Mouse (Mus musculus) ES-E14 (cell line): ENCODE measurements around the gene Rgs6.

Source experiments
- CHD2 ChIP-seq: IDR thresholded peaks from 2 replicates; pipeline ENCODE4 v1.6.1; 2014; ENCODE audit warnings: mild to moderate bottlenecking, low read depth, low read length, inconsistent platforms
- HCFC1 ChIP-seq: IDR thresholded peaks from 2 replicates; pipeline ENCODE4 v1.6.1; 2012; ENCODE audit warnings: low read length, inconsistent platforms, borderline replicate concordance; ENCODE audit not compliant: insufficient read depth
- MAFK ChIP-seq: IDR thresholded peaks from 2 replicates; pipeline ENCODE4 v1.6.1; 2014; ENCODE audit warnings: mild to moderate bottlenecking, low read depth, low read length, inconsistent platforms; ENCODE audit not compliant: insufficient read depth
- ZC3H11A ChIP-seq: IDR thresholded peaks from 2 replicates; pipeline ENCODE4 v1.6.1; 2012; ENCODE audit warnings: low read depth, mild to moderate bottlenecking, inconsistent platforms, low read length, borderline replicate concordance
- ZNF384 ChIP-seq: IDR thresholded peaks from 2 replicates; pipeline ENCODE4 v1.6.1; 2012; ENCODE audit warnings: low read depth, low read length, inconsistent platforms

DNA sequence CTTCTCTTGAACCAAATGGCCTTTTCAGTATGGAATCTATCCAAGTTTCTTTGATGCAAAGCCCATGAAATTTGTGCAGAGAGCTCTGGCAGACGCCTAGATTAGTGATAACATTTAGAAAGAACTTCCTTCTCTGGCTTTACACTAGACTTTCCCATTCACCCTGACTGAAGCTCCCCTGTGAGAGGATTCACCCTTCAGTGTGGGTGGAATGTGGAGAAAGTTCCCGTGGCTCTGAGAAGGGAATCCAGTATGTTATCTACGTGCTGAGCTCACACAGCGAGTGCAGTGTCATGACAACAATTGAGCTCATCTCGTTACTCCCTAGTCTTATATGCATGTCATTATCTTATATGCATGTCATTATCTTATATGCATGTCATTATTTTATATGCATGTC is 61.9 kb downstream of the Rgs6 start:
- TF ChIP-seq ZNF384 (no peak), HCFC1 (no peak), CHD2 (no peak), ZC3H11A (no peak), MAFK (no peak)
